Mouse (Mus musculus): ENCODE results near the gene Cdkl4. TPM values are rescaled to one million over a fixed set of nuclear protein-coding genes. Genes with fewer than 3 reads are reported as not detected.

Gene Cdkl4
- 1.8 and 1.9 TPM in 2 replicates for polyA plus RNA-seq (2016; fragmentation: Nextera tagmentation; extraction: Ambion mirVana)

DNA sequence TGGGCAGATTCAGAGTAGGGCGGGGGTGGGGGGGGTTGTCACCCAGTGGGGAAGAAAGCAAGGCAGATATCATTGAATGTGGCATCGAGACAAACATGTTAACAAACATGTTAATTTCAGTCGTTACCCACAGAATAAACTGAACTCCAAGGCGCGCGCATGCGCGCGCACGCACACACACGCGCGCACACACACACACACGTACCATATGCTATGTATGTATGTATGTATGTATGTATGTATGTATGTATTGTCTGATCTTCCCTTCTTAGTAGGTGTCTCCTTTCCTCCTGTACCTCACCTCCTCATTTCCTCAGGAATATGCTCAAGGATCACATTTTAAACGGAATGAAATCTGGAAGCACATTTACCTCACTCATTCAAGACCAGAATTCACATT, at the start of gene Cdkl4:
TSS of gene Cdkl4 (minus strand) at position 175 of the 400 bp plus-strand sequence.
- H3K9me3 ChIP-seq: no peaks in the 10 kb centered on the region
- H3K4me3 ChIP-seq: peak within 1 kb of the TSS; percentile 52
- ATAC-seq (ENCODE audit: insufficient number of reproducible peaks, insufficient read depth, low FRiP score, low TSS enrichment): no peak
- peaks cover 9% of the 10 kb centered on the region; the same call in 1 of the 2 replicates for H3K4me1 ChIP-seq
- WGBS: 73% methylated on average over 15 of the region's 15 CpGs
- H3K36me3 ChIP-seq: peaks cover 16% of the 10 kb centered on the region; the same call in 1 of the 2 replicates
- H3K27ac ChIP-seq: no peak within 1 kb of the TSS
- no peaks in the 10 kb centered on the region for H3K27me3 ChIP-seq
- peak within 1 kb of the TSS; percentile 92 for H3K4me2 ChIP-seq (replicated peaks)
- peak within 1 kb of the TSS; percentile 61 for H3K9ac ChIP-seq

DNA sequence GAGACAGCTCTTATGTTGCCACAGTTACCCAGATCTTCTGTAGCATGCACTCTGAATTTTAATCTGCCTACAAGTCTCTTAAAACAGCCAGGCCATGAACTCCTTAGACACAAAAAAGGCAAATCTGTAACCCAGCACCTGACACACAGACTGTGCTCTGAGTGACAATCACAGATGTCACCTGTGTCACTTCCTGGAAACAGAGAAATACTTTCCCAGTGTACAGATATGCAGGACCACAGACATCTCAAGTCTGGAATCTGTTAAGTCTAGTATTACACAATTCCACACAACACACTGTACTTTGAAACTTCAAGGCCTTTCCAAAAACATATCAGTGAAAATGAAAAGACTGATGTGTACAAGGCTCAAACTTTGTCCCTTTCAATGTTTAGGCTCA, 47.4 kb upstream of the Cdkl4 start:
- Histone ChIP-seq H3K9me3 (no peaks in the 10 kb centered on the region), H3K36me3 (no peaks in the 10 kb centered on the region; the same call in 1 of the 2 replicates), H3K27me3 (no peaks in the 10 kb centered on the region), H3K4me3 (no peak overlapping the region), H3K4me1 (no peaks in the 10 kb centered on the region), H3K4me2 (replicated peaks) (no peak overlapping the region), H3K9ac (no peak overlapping the region), H3K27ac (no peak overlapping the region)
- ATAC-seq (ENCODE audit: insufficient number of reproducible peaks, insufficient read depth, low FRiP score, low TSS enrichment): no peak

DNA sequence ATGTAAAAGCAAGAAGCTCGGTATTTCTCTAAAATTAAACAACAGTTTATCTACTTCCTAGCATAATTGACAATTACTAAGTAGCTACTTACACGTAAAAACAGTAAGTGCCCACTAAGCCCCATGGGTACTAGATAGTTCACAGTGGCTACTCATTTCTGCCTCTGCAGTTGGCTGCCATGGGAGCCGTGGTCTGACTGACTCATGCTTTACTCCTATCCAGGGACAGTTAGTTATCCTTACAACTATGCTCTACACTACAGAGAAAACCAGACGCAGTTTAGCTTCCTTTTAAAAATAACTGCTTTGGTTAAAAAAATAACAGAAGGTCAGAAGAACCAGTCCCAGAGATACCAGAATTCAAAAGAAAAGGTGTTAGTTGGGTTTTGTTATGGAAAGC, 44.1 kb upstream of the Cdkl4 start:
- Histone ChIP-seq H3K9me3 (no peaks in the 10 kb centered on the region), H3K9ac (no peak overlapping the region), H3K27ac (no peak overlapping the region), H3K4me1 (no peaks in the 10 kb centered on the region), H3K36me3 (peaks cover 11% of the 10 kb centered on the region; the same call in 1 of the 2 replicates), H3K27me3 (no peaks in the 10 kb centered on the region), H3K4me3 (no peak overlapping the region), H3K4me2 (replicated peaks) (no peak overlapping the region)
- ATAC-seq (ENCODE audit: insufficient number of reproducible peaks, insufficient read depth, low FRiP score, low TSS enrichment): no peak
- WGBS: 81% methylated on average over 4 of the region's 4 CpGs

DNA sequence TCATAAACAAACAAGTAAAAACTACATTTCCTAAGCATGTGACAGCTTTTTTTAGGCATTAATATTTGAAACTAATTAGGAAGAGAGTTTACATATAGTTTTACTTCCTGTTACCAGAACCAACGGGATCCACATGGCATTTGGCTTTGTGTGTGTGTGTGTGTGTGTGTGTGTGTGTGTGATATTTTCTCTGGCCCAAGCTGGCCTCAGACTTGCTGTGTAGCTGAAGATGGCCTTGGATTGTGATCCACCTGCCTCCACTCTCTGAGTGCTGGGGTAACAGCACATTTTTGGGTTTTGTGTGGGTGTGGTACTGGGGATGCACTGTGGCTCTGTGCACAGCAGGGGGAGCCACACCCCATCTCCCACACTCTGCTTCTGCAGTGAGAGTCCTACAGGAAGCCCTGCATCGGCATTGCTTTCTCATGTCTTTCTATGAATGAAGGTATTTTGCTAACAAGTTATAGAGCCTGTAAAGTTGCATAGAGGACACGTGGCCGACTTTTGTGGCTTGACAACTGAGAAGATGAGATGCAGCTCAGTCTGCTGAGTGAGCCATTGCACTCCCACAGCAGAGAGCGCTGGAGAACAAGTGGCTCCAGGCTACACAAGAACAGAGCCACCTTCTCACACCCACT, 43.3 kb upstream of the Cdkl4 start:
- no peak overlapping the region for H3K27ac ChIP-seq
- no peaks in the 10 kb centered on the region for H3K9me3 ChIP-seq
- no peaks in the 10 kb centered on the region for H3K4me1 ChIP-seq
- H3K4me2 ChIP-seq (replicated peaks): no peak overlapping the region
- H3K4me3 ChIP-seq: no peak overlapping the region
- peaks cover 12% of the 10 kb centered on the region; the same call in 1 of the 2 replicates for H3K36me3 ChIP-seq
- 0 out of 2 replicates have a peak, but pooled peaks have one; percentile 35 for ATAC-seq (ENCODE audit: insufficient number of reproducible peaks, insufficient read depth, low FRiP score, low TSS enrichment)
- WGBS: 63% methylated on average over 5 of the region's 5 CpGs
- no peaks in the 10 kb centered on the region for H3K27me3 ChIP-seq
- no peak overlapping the region for H3K9ac ChIP-seq

DNA sequence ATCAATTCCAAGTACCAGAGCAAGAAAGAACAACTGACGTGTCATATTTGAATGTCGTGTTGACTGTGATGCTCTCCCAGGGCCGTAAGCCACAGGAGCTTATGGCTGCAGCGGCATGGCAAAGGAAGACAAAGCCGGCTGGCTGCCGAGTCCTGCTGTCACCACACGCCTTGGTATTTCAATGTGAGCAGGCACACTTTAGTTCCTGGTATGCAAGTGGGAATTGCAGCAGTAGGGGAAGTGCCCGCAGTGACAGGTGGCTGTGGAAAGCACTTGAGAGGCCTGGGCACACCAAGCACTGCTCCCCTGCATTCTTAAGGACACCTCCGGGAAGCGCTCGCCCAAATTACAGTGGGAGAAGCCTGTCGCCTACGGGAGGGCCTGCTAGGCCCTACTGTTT, 41.9 kb upstream of the Cdkl4 start:
- no peaks in the 10 kb centered on the region for H3K9me3 ChIP-seq
- no peak overlapping the region for H3K4me3 ChIP-seq
- no peak overlapping the region for H3K9ac ChIP-seq
- H3K36me3 ChIP-seq: peaks cover 24% of the 10 kb centered on the region
- 90% methylated on average over 13 of the region's 13 CpGs for WGBS
- H3K27ac ChIP-seq: no peak overlapping the region
- no peak for ATAC-seq (ENCODE audit: insufficient number of reproducible peaks, insufficient read depth, low FRiP score, low TSS enrichment)
- H3K4me2 ChIP-seq (replicated peaks): no peak overlapping the region
- H3K4me1 ChIP-seq: no peaks in the 10 kb centered on the region
- H3K27me3 ChIP-seq: no peaks in the 10 kb centered on the region

DNA sequence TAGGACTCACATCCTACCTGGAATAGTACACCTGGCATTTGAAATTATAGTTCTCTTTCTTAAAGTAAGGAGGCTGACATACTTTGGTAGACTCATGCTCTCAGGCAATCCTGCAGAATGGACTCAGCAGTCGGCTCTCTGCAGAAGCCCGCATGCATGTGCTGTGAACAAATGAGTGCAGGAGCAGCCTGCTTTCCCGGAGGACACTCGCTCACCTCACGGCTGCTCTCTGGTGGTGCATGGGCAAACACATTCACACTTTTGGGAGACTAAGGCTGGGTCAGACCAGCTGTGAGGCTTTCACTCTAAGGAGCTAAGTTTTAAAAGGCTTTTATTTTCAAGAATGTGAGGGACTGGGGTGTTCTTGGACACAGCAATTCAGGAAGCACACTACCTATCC, 41.3 kb upstream of the Cdkl4 start:
- Histone ChIP-seq H3K9me3 (no peaks in the 10 kb centered on the region), H3K4me1 (no peaks in the 10 kb centered on the region), H3K9ac (no peak overlapping the region), H3K4me3 (no peak overlapping the region), H3K4me2 (replicated peaks) (no peak overlapping the region), H3K36me3 (peaks cover 28% of the 10 kb centered on the region), H3K27ac (no peak overlapping the region), H3K27me3 (no peaks in the 10 kb centered on the region)
- no peak for ATAC-seq (ENCODE audit: insufficient number of reproducible peaks, insufficient read depth, low FRiP score, low TSS enrichment)
- 87% methylated on average over 5 of the region's 5 CpGs for WGBS

DNA sequence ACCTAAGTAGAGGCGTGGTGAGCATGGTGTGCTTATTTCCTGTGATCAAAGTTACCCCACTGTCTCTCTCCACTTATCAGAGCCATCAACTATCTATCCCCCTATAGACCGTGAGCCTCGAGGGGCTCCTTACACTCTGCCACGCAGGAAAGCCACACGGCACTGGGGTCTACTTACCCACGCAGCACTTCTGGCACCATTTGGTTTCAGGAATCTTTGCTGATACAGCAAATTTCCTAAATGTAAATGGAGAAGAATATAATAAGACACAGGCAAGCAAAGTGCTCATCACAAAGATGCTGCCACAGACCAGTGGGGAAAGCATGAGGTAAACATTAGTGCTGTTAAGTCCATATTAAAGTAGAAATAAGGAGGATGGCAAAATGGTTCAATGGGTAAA, 26.2 kb upstream of the Cdkl4 start:
- 86% methylated on average over 6 of the region's 6 CpGs for WGBS
- Histone ChIP-seq H3K27ac (no peak overlapping the region), H3K9me3 (no peaks in the 10 kb centered on the region), H3K36me3 (peaks cover 78% of the 10 kb centered on the region), H3K4me1 (no peaks in the 10 kb centered on the region), H3K4me3 (no peak overlapping the region), H3K27me3 (no peaks in the 10 kb centered on the region), H3K9ac (no peak overlapping the region), H3K4me2 (replicated peaks) (no peak overlapping the region)
- no peak for ATAC-seq (ENCODE audit: insufficient number of reproducible peaks, insufficient read depth, low FRiP score, low TSS enrichment)

DNA sequence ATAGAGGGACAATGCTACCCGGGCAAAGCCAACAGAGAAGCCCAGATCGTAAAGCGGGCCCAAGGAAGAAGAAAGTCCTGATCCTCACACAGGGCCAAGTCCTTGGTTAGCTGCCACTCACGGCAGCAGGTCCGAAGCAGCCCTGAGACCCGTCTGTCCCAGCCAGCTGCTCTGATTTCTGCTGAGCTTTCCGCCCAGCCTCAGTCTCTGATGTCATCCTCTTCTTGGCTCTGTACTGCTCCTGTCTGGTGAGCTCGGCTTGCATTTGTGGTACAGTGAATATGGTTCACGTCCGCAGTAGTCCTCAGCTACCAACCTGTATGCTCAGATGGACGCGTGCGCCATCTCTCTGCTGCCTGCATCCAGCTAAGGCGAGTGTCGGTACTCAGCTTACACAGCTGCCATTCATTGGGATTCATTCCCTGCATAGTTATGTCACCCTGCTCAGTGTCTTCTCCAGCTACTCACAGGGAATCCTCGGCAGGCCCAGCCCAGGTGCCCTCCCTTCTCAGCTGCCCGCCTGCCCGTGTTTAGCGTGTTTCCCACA, 25.5 kb upstream of the Cdkl4 start:
- H3K36me3 ChIP-seq: peaks cover 72% of the 10 kb centered on the region
- H3K4me2 ChIP-seq (replicated peaks): no peak overlapping the region
- ATAC-seq (ENCODE audit: insufficient number of reproducible peaks, insufficient read depth, low FRiP score, low TSS enrichment): no peak
- no peaks in the 10 kb centered on the region for H3K27me3 ChIP-seq
- H3K4me3 ChIP-seq: no peak overlapping the region
- H3K27ac ChIP-seq: no peak overlapping the region
- WGBS: 90% methylated on average over 19 of the region's 19 CpGs
- H3K9ac ChIP-seq: no peak overlapping the region
- H3K4me1 ChIP-seq: no peaks in the 10 kb centered on the region
- H3K9me3 ChIP-seq: no peaks in the 10 kb centered on the region

DNA sequence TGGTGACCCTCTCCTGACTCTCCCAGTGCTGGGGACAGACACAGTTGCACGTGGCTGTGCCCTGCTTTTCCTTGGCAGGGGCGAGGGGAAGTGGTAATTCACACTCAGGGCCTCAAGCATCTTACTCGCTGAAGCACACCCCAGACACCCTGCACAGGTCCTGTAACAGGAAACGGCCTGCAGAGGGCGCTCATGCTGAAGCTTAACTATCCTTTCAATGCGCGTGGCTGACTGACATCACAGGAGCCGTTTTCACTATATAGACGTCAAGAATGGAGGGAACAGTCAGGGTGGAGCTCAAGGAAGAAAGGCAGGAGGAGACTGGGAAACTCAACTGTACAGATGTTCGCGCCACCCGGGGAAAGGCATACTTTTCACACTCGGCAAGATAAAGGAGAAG, 23.8 kb upstream of the Cdkl4 start:
- 64% methylated on average over 13 of the region's 13 CpGs for WGBS
- Histone ChIP-seq H3K36me3 (peaks cover 78% of the 10 kb centered on the region), H3K4me3 (no peak overlapping the region), H3K9ac (no peak overlapping the region), H3K4me2 (replicated peaks) (no peak overlapping the region), H3K4me1 (no peaks in the 10 kb centered on the region), H3K27ac (no peak overlapping the region), H3K9me3 (no peaks in the 10 kb centered on the region), H3K27me3 (no peaks in the 10 kb centered on the region)
- no peak for ATAC-seq (ENCODE audit: insufficient number of reproducible peaks, insufficient read depth, low FRiP score, low TSS enrichment)

DNA sequence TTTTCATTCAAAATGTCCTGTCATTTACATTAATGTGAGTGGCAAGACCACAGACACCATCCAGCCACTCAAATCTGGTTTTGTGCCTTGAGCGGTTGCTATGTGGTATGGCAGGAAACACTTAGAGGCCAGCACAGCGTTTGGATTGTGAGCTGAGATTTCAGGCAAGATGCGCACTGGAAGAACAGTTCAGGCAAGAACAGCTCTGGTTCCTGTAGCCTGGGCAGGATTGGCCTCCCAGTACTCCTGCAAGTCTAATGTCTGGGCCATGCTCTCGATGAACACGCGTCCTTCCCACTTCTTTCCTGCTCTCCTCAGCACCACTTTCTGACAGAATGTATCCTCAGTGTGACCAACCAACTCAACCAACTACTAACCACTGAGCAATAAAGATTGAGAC, 5.4 kb upstream of the Cdkl4 start:
- no peaks in the 10 kb centered on the region for H3K27me3 ChIP-seq
- ATAC-seq (ENCODE audit: insufficient number of reproducible peaks, insufficient read depth, low FRiP score, low TSS enrichment): no peak
- no peak overlapping the region for H3K27ac ChIP-seq
- H3K4me1 ChIP-seq: no peaks in the 10 kb centered on the region
- 98% methylated on average over 6 of the region's 6 CpGs for whole genome bisulfite sequencing
- peaks cover 44% of the 10 kb centered on the region for H3K36me3 ChIP-seq
- H3K9ac ChIP-seq: no peak overlapping the region
- H3K4me3 ChIP-seq: no peak overlapping the region
- no peak overlapping the region for H3K4me2 ChIP-seq (replicated peaks)
- H3K9me3 ChIP-seq: no peaks in the 10 kb centered on the region

DNA sequence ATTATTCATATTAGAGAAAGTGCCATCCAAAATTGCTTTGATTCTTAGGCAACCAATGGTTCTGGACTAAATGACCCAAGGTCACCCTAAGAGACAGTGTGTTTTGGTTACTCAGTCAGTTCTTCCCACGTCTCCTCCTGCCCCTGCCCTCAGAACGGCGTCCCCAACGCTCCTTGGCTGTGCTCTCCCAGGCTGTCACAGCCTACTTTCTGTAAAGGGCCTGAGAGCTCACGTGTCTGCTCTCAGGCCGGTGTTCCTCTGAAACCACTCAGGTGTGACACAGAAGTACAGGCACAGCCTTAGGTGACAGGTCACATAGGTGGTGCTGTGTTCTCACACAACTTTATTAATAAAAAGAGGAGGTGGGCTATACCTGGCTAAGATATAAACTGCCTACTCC, 2.3 kb upstream of the Cdkl4 start:
- no peaks in the 10 kb centered on the region for H3K9me3 ChIP-seq
- H3K4me1 ChIP-seq: peaks cover 9% of the 10 kb centered on the region; the same call in 1 of the 2 replicates
- 78% methylated on average over 6 of the region's 6 CpGs for WGBS
- no peak overlapping the region for H3K9ac ChIP-seq
- no peak overlapping the region for H3K4me2 ChIP-seq (replicated peaks)
- ATAC-seq (ENCODE audit: insufficient number of reproducible peaks, insufficient read depth, low FRiP score, low TSS enrichment): no peak
- H3K36me3 ChIP-seq: peaks cover 34% of the 10 kb centered on the region
- no peaks in the 10 kb centered on the region for H3K27me3 ChIP-seq
- no peak overlapping the region for H3K4me3 ChIP-seq
- no peak overlapping the region for H3K27ac ChIP-seq

DNA sequence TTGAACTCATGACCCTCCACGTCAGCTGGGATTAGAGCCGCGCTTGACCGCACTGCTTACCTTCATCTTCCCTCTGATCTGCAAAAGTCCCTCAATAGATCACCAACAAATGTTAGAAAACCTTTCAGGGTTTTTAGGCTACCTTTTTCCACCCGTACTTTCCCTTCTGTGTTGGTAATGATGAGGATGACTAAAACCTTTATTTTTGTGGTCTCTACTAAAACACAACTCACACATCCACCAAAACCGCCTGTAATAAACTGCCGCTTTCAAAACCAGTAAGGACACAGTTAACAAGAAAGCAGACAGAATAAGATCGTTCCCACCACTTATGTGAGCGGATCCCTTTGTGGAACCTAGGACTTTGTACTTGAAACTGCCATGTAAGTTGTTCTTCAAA, 1.5 kb upstream of the Cdkl4 start:
- Histone ChIP-seq H3K27me3 (no peaks in the 10 kb centered on the region), H3K27ac (no peak overlapping the region), H3K4me1 (peaks cover 9% of the 10 kb centered on the region; the same call in 1 of the 2 replicates), H3K9ac (no peak overlapping the region), H3K4me2 (replicated peaks) (no peak overlapping the region), H3K4me3 (no peak overlapping the region), H3K9me3 (no peaks in the 10 kb centered on the region), H3K36me3 (peaks cover 28% of the 10 kb centered on the region)
- WGBS: 90% methylated on average over 9 of the region's 9 CpGs
- ATAC-seq (ENCODE audit: insufficient number of reproducible peaks, insufficient read depth, low FRiP score, low TSS enrichment): no peak
